Mouse (Mus musculus): ENCODE measurements around the gene Cpeb3.

DNA sequence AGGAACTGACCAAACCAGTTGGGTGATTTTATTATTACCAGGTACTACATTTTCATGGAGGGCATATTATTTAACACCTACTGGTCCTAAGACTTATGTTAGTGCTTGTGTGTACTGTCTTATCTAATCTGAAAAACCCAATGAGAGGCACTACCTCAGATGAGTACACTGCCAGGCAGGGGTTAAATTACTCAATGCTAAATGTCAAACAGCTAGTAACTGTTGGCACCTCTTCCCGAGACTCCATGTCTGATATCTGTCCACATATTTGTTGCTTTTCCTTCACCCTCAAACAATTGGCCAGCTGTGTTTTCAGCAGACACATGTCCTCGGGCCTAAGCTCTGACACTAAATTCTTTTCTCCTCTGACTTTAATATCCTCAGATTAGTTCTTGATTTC is 132.3 kb downstream of the Cpeb3 start:
- TF ChIP-seq TAL1 (IDR thresholded peaks at IDR 0.05; ENCODE audit: low read length) (no peak), GATA1 (IDR thresholded peaks at IDR 0.05; ENCODE audit: low read length) (no peak)
